Mouse (Mus musculus) CH12.LX (cell line): ENCODE data around the gene C2. TPM values are rescaled to one million over a fixed set of nuclear protein-coding genes. Genes with fewer than 3 reads are reported as not detected.
A peak's percentile ranks its signal among the peaks of the same experiment; 100 is the strongest.

Source experiments
- DNase-seq: peaks from one replicate; pipeline ENCODE4 v3.0.0-alpha.2; 2013; ENCODE audit errors: extremely low read depth
- H3K27ac ChIP-seq: 2 replicates; pipeline ENCODE4 v1.5.1; 2012; ENCODE audit warnings: low read depth, mild to moderate bottlenecking, control low read depth, moderate library complexity; ENCODE audit not compliant: insufficient read depth
- H3K27me3 ChIP-seq: replicated peaks from 2 replicates; pipeline ENCODE3; 2012; ENCODE audit warnings: inconsistent platforms
- H3K36me3 ChIP-seq, 2 experiments: replicated peaks in 1 of 2; 2 replicates each; pipeline versions ENCODE3 to v1.6.1; 2012; ENCODE audit warnings: inconsistent platforms in 1 of 2, low read length in 1 of 2, mild to moderate bottlenecking in 1 of 2, mixed read lengths in 1 of 2, moderate library complexity in 1 of 2; ENCODE audit not compliant: control insufficient read depth in 1 of 2, insufficient read depth in 1 of 2
- H3K4me1 ChIP-seq, 2 experiments: 2 replicates each; pipeline ENCODE4 v1.6.1; 2012; ENCODE audit warnings: inconsistent platforms in 1 of 2, moderate library complexity in 1 of 2; ENCODE audit not compliant: insufficient read depth in 2 of 2, control insufficient read depth in 1 of 2
- H3K4me2 ChIP-seq: 2 replicates; pipeline ENCODE4 v1.6.1; 2012; ENCODE audit warnings: low read depth, mild to moderate bottlenecking, control low read depth; ENCODE audit not compliant: poor library complexity, insufficient read depth, severe bottlenecking
- H3K4me3 ChIP-seq, 3 experiments: fragments of 150-350 bp in 1 of 3; sonication (generic) in 1 of 3; replicated peaks in 1 of 3; 2 replicates each; pipeline versions ENCODE3 to v1.5.1; 2011 to 2012; ENCODE audit warnings: low read depth in 2 of 3, low read length in 2 of 3, mild to moderate bottlenecking in 2 of 3, moderate library complexity in 2 of 3, control low read depth in 1 of 3, improper control_type of control experiment in 1 of 3, inconsistent platforms in 1 of 3, mixed read lengths in 1 of 3; ENCODE audit not compliant: poor library complexity in 1 of 3
- H3K79me2 ChIP-seq: replicated peaks from 2 replicates; pipeline ENCODE4 v1.6.1; 2012; ENCODE audit warnings: mild to moderate bottlenecking, moderate library complexity; ENCODE audit not compliant: control insufficient read depth, poor library complexity, insufficient read depth, severe bottlenecking; ENCODE audit errors: extremely low read depth
- H3K9ac ChIP-seq: 2 replicates; pipeline ENCODE4 v1.6.1; 2012; ENCODE audit warnings: low read depth, mild to moderate bottlenecking, control low read depth, moderate library complexity; ENCODE audit not compliant: insufficient read depth
- H3K9me3 ChIP-seq: replicated peaks from 2 replicates; pipeline ENCODE3; 2012; ENCODE audit warnings: low read length, inconsistent platforms, mixed read lengths
- BHLHE40 ChIP-seq: IDR thresholded peaks from 2 replicates; pipeline ENCODE4 v1.6.1; 2011; ENCODE audit warnings: mild to moderate bottlenecking, low read depth, low read length, improper control_type of control experiment
- CHD1 ChIP-seq: IDR thresholded peaks from 2 replicates; pipeline ENCODE4 v1.6.1; 2012; ENCODE audit warnings: low read depth, low read length, improper control_type of control experiment, inconsistent platforms
- CHD2 ChIP-seq: IDR thresholded peaks from 2 replicates; pipeline ENCODE4 v1.6.1; 2011; ENCODE audit warnings: low read length, improper control_type of control experiment
- CTCF ChIP-seq, 2 experiments: IDR thresholded peaks in 1 of 2; conservative IDR thresholded peaks in 1 of 2; 2 replicates each; pipeline ENCODE4 v1.5.1; 2011 to 2012; ENCODE audit warnings: low read depth in 2 of 2, low read length in 2 of 2, improper control_type of control experiment in 1 of 2, inconsistent platforms in 1 of 2, mild to moderate bottlenecking in 1 of 2, moderate library complexity in 1 of 2
- E2F4 ChIP-seq: IDR thresholded peaks from 2 replicates; pipeline ENCODE4 v1.6.1; 2011; ENCODE audit warnings: low read depth, low read length, improper control_type of control experiment; ENCODE audit not compliant: insufficient replicate concordance
- ETS1 ChIP-seq: conservative IDR thresholded peaks from 2 replicates; pipeline ENCODE4 v1.6.1; 2012; ENCODE audit warnings: low read depth, mild to moderate bottlenecking, inconsistent platforms, low read length, improper control_type of control experiment, moderate library complexity
- GABPA ChIP-seq: IDR thresholded peaks from 2 replicates; pipeline ENCODE4 v1.6.1; 2012; ENCODE audit warnings: low read depth, low read length, improper control_type of control experiment, inconsistent platforms; ENCODE audit not compliant: insufficient replicate concordance
- HCFC1 ChIP-seq: IDR thresholded peaks from 2 replicates; pipeline ENCODE4 v1.6.1; 2012; ENCODE audit warnings: low read depth, mild to moderate bottlenecking, inconsistent platforms, low read length, improper control_type of control experiment
- JUN ChIP-seq: IDR thresholded peaks from 2 replicates; pipeline ENCODE4 v1.6.1; 2011; ENCODE audit warnings: low read depth, mild to moderate bottlenecking, low read length, improper control_type of control experiment, moderate library complexity; ENCODE audit not compliant: insufficient read depth
- KAT2A ChIP-seq: IDR thresholded peaks from 2 replicates; pipeline ENCODE4 v1.6.1; 2012; ENCODE audit warnings: low read length, improper control_type of control experiment, inconsistent platforms; ENCODE audit not compliant: insufficient replicate concordance
- MAFK ChIP-seq: IDR thresholded peaks from 2 replicates; pipeline ENCODE4 v1.6.1; 2011; ENCODE audit warnings: low read length, improper control_type of control experiment; ENCODE audit not compliant: insufficient replicate concordance
- MAX ChIP-seq: IDR thresholded peaks from 2 replicates; pipeline ENCODE4 v1.6.1; 2011; ENCODE audit warnings: low read length, improper control_type of control experiment
- MAZ ChIP-seq: IDR thresholded peaks from 2 replicates; pipeline ENCODE4 v1.6.1; 2012; ENCODE audit warnings: low read depth, mild to moderate bottlenecking, inconsistent platforms, low read length, improper control_type of control experiment, moderate library complexity
- MEF2A ChIP-seq: IDR thresholded peaks from 2 replicates; pipeline ENCODE4 v1.6.1; 2014; ENCODE audit warnings: low read depth, mild to moderate bottlenecking, inconsistent platforms, low read length, improper control_type of control experiment, borderline replicate concordance
- MYC ChIP-seq: IDR thresholded peaks from 2 replicates; pipeline ENCODE4 v1.6.1; 2011; ENCODE audit warnings: low read depth, mild to moderate bottlenecking, improper control_type of control experiment, low read length
- NELFE ChIP-seq: IDR thresholded peaks from 2 replicates; pipeline ENCODE4 v1.6.1; 2011; ENCODE audit warnings: low read depth, low read length, improper control_type of control experiment
- NRF1 ChIP-seq: IDR thresholded peaks from 2 replicates; pipeline ENCODE4 v1.6.1; 2014; ENCODE audit warnings: low read depth, mild to moderate bottlenecking, inconsistent platforms, low read length, improper control_type of control experiment, moderate library complexity
- POLR2A ChIP-seq: IDR thresholded peaks from 2 replicates; pipeline ENCODE4 v1.6.1; 2011; ENCODE audit warnings: low read depth, mild to moderate bottlenecking, improper control_type of control experiment, low read length
- POLR2AphosphoS2 ChIP-seq: IDR thresholded peaks from 2 replicates; pipeline ENCODE4 v1.6.1; 2011; ENCODE audit warnings: low read depth, low read length, improper control_type of control experiment
- RAD21 ChIP-seq: IDR thresholded peaks from 2 replicates; pipeline ENCODE4 v1.6.1; 2011; ENCODE audit warnings: low read depth, mild to moderate bottlenecking, low read length, improper control_type of control experiment, moderate library complexity
- RCOR1 ChIP-seq: conservative IDR thresholded peaks from 2 replicates; pipeline ENCODE4 v1.6.1; 2012; ENCODE audit warnings: low read depth, mild to moderate bottlenecking, inconsistent platforms, low read length, improper control_type of control experiment
- SIN3A ChIP-seq: IDR thresholded peaks from 2 replicates; pipeline ENCODE4 v1.6.1; 2012; ENCODE audit warnings: low read length, improper control_type of control experiment, inconsistent platforms
- SMC3 ChIP-seq: IDR thresholded peaks from 2 replicates; pipeline ENCODE4 v1.6.1; 2011; ENCODE audit warnings: low read depth, low read length, improper control_type of control experiment
- TBP ChIP-seq: conservative IDR thresholded peaks from 2 replicates; pipeline ENCODE4 v1.6.1; 2011; ENCODE audit warnings: low read depth, low read length, improper control_type of control experiment
- TCF12 ChIP-seq: IDR thresholded peaks from 2 replicates; pipeline ENCODE4 v1.6.1; 2014; ENCODE audit warnings: low read depth, mild to moderate bottlenecking, inconsistent platforms, low read length, improper control_type of control experiment
- UBTF ChIP-seq: IDR thresholded peaks from 2 replicates; pipeline ENCODE4 v1.6.1; 2012; ENCODE audit warnings: low read depth, mild to moderate bottlenecking, inconsistent platforms, low read length, improper control_type of control experiment, moderate library complexity
- USF1 ChIP-seq: IDR thresholded peaks from 2 replicates; pipeline ENCODE4 v1.6.1; 2014; ENCODE audit warnings: low read depth, mild to moderate bottlenecking, inconsistent platforms, low read length, improper control_type of control experiment
- USF2 ChIP-seq: conservative IDR thresholded peaks from 2 replicates; pipeline ENCODE4 v1.6.1; 2011; ENCODE audit warnings: low read depth, low read length, improper control_type of control experiment
- ZNF384 ChIP-seq: IDR thresholded peaks from 2 replicates; pipeline ENCODE4 v1.6.1; 2012; ENCODE audit warnings: low read depth, low read length, improper control_type of control experiment, inconsistent platforms
- dilution Hi-C: fragments of 300-500 bp; cut with MboI; formaldehyde crosslinking; loops from 2 replicates; pipeline ENCODE4 v1.14.3; 2020; ENCODE audit warnings: low sequenced_read_pairs; ENCODE audit not compliant: extremely low pct_unique_long_range_greater_than_20kb, extremely low pct_ligation_motif_present
- in situ Hi-C: fragments of 300-500 bp; cut with MboI; formaldehyde crosslinking; loops from 3 replicates; pipeline ENCODE4 v1.14.3; 2019; ENCODE audit warnings: low sequenced_read_pairs, low pct_ligation_motif_present, low pct_unique_long_range_greater_than_20kb, mixed read lengths
- polyA plus RNA-seq: library from polyadenylated mRNA; unstranded; fragments of >175 nt; gene quantifications from 2 replicates; pipeline ENCODE4 v1.2.1, GENCODE M21; 2012; ENCODE audit warnings: low read depth; ENCODE audit not compliant: insufficient read length
- total RNA-seq, 2 experiments: library from RNA; depleted of rRNA; stranded (reverse); fragments of 300-350 nt in 1 of 2; fragments of >200 nt in 1 of 2; gene quantifications; 2 replicates each; pipeline ENCODE4 v1.2.3; 2012 to 2014

Gene C2
- total and polyA plus RNA-seq, 3 experiments, result 1.3 to 6.6 (median 3.1) TPM

GRCm38 (mm10) chr17:34931735-34932098 is 33.7 kb upstream of the C2 start:
- H3K27ac ChIP-seq, result peak overlapping the region; percentile 6; the same call in 1 of the 2 replicates
- H3K36me3 ChIP-seq, result peaks cover 16 to 45% of the 10 kb centered on the region in 2 experiments
- TF ChIP-seq POLR2AphosphoS2 (no peak), UBTF (0 out of 2 replicates have a peak, but pooled peaks have one; percentile 16), MYC (0 out of 2 replicates have a peak, but pooled peaks have one; percentile 12), RCOR1 (no peak), BHLHE40 (peak; percentile 13; the same call in 1 of the 2 replicates), NRF1 (peak; percentile 83), SIN3A (0 out of 2 replicates have a peak, but pooled peaks have one; percentile 19)
- H3K4me1 ChIP-seq, result peaks cover 11 to 39% of the 10 kb centered on the region in 2 experiments
- no peaks in the 10 kb centered on the region for H3K9me3 ChIP-seq
- H3K79me2 ChIP-seq, result no peaks in the 10 kb centered on the region
- dilution Hi-C loops (no loop called here), in situ Hi-C loops (no loop called here)
- peak; percentile 54 for DNase-seq
- peak overlapping the region; percentile 77 to 82 (median 79) for H3K4me3 ChIP-seq
- H3K27me3 ChIP-seq, result no peaks in the 10 kb centered on the region
- H3K4me2 ChIP-seq, result peak overlapping the region; percentile 87
- peak overlapping the region; percentile 28 for H3K9ac ChIP-seq

GRCm38 (mm10) chr17:34931061-34931734 is 33.1 kb upstream of the C2 start, which contains the start of gene Neu1:
Gene Neu1 (plus strand): TSS chr17:34931253.
- peaks cover 16 to 40% of the 10 kb centered on the region in 2 experiments for H3K36me3 ChIP-seq
- DNase-seq, result peak; percentile 100
- peak within 1 kb of the TSS; percentile 77 to 82 (median 79) for H3K4me3 ChIP-seq
- H3K4me1 ChIP-seq, result peaks cover 11 to 39% of the 10 kb centered on the region in 2 experiments
- peak within 1 kb of the TSS; percentile 87 for H3K4me2 ChIP-seq
- dilution Hi-C loops (no loop called here), in situ Hi-C loops (no loop called here)
- H3K27ac ChIP-seq, result peak within 1 kb of the TSS; percentile 6; the same call in 1 of the 2 replicates
- no peaks in the 10 kb centered on the region for H3K27me3 ChIP-seq
- no peaks in the 10 kb centered on the region for H3K9me3 ChIP-seq
- H3K9ac ChIP-seq, result peak within 1 kb of the TSS; percentile 28
- no peaks in the 10 kb centered on the region for H3K79me2 ChIP-seq
- TF ChIP-seq GABPA (no peak), SMC3 (peak; percentile 59), RCOR1 (no peak), UBTF (no peak), CTCF (conservative IDR thresholded peaks at IDR 0.05 in 1 of 2, IDR thresholded peaks at IDR 0.05 in 1 of 2; ENCODE audit: low read depth in 2 of 2, low read length in 2 of 2) (peak in 1 of 2 experiments; percentile 77; a peak in 3 of 4 replicates), E2F4 (peak; percentile 33; the same call in 1 of the 2 replicates), SIN3A (peak; percentile 92), RAD21 (peak; percentile 36), NELFE (peak; percentile 70; the same call in 1 of the 2 replicates), JUN (no peak), CHD2 (no peak), NRF1 (peak; percentile 40; the same call in 1 of the 2 replicates), POLR2A (peak; percentile 78), POLR2AphosphoS2 (no peak), MAX (peak; percentile 61), USF2 (peak; percentile 70), MAZ (peak; percentile 86), MEF2A (no peak), BHLHE40 (peak; percentile 94), ZNF384 (no peak), HCFC1 (peak; percentile 52), CHD1 (no peak), MAFK (no peak), KAT2A (no peak), TCF12 (peak; percentile 60; the same call in 1 of the 2 replicates), MYC (0 out of 2 replicates have a peak, but pooled peaks have one; percentile 14), TBP (peak; percentile 85), ETS1 (0 out of 2 replicates have a peak, but pooled peaks have one; percentile 40), USF1 (peak; percentile 89)
